Mouse (Mus musculus) neural tube, embryonic 15.5 days (tissue): ENCODE measurements around the gene Ccdc59. TPM values are rescaled to one million over a fixed set of nuclear protein-coding genes. Genes with fewer than 3 reads are reported as not detected.

Source experiments
- ATAC-seq: fragments of 200-750 bp; cut with Nextera tagmentation; 2 replicates; pipeline ENCODE4 v1.8.0; 2017; ENCODE audit warnings: mild to moderate bottlenecking, moderate TSS enrichment, moderate library complexity; ENCODE audit not compliant: low FRiP score
- H3K27ac ChIP-seq: fragments of 300-500 bp; sonication (generic); replicated peaks from 2 replicates; pipeline ENCODE4 v1.5.1; 2015; ENCODE audit warnings: mild to moderate bottlenecking, inconsistent platforms
- H3K27me3 ChIP-seq: fragments of 300-500 bp; sonication (generic); replicated peaks from 2 replicates; pipeline ENCODE4 v1.6.1; 2015; ENCODE audit warnings: inconsistent platforms
- H3K36me3 ChIP-seq: fragments of 300-500 bp; sonication (generic); 2 replicates; pipeline ENCODE4 v1.6.1; 2015; ENCODE audit warnings: inconsistent platforms
- H3K4me1 ChIP-seq: fragments of 300-500 bp; sonication (generic); 2 replicates; pipeline ENCODE4 v1.6.1; 2015; ENCODE audit warnings: inconsistent platforms
- H3K4me2 ChIP-seq: fragments of 300-500 bp; sonication (generic); 2 replicates; pipeline ENCODE4 v1.6.1; 2015; ENCODE audit warnings: inconsistent platforms, mild to moderate bottlenecking, moderate library complexity
- H3K4me3 ChIP-seq: fragments of 300-500 bp; sonication (generic); replicated peaks from 2 replicates; pipeline ENCODE4 v1.5.1; 2015; ENCODE audit warnings: mild to moderate bottlenecking, inconsistent platforms
- H3K9ac ChIP-seq: fragments of 300-500 bp; sonication (generic); replicated peaks from 2 replicates; pipeline ENCODE4 v1.6.1; 2015; ENCODE audit warnings: mild to moderate bottlenecking, inconsistent platforms
- H3K9me3 ChIP-seq: fragments of 300-500 bp; sonication (generic); replicated peaks from 2 replicates; pipeline ENCODE4 v1.6.1; 2016; ENCODE audit warnings: inconsistent platforms
- WGBS: fragments of 180-500 bp; shearing (Covaris S2); methylation state at CpG from one replicate; pipeline ENCODE4 v1.1.7; 2015; ENCODE audit warnings: mixed read lengths; 5-methylcytosine and 5-hydroxymethylcytosine counted together
- polyA plus RNA-seq: library from polyadenylated mRNA; unstranded; fragments of >200 nt; fragmentation: Nextera tagmentation; extraction: Ambion mirVana; gene quantifications from 2 replicates; pipeline ENCODE4 v1.2.1, GENCODE M21; 2015

Ccdc59 gene
- polyA plus RNA-seq, 1 experiment from 2014 or later, result 43.3 TPM

GRCm38 (mm10) chr10:105851136-105851535 is 10.3 kb downstream of the Ccdc59 start:
- no peaks in the 10 kb centered on the region for H3K9me3 ChIP-seq
- H3K27me3 ChIP-seq, result no peaks in the 10 kb centered on the region
- no peak overlapping the region for H3K9ac ChIP-seq
- 78% methylated on average over 4 of the region's 4 CpGs for WGBS
- no peaks in the 10 kb centered on the region for H3K4me1 ChIP-seq
- H3K36me3 ChIP-seq, result peaks cover 38% of the 10 kb centered on the region
- no peak overlapping the region for H3K4me2 ChIP-seq
- no peak overlapping the region for H3K27ac ChIP-seq
- ATAC-seq, result no peak
- H3K4me3 ChIP-seq, result no peak overlapping the region

DNA sequence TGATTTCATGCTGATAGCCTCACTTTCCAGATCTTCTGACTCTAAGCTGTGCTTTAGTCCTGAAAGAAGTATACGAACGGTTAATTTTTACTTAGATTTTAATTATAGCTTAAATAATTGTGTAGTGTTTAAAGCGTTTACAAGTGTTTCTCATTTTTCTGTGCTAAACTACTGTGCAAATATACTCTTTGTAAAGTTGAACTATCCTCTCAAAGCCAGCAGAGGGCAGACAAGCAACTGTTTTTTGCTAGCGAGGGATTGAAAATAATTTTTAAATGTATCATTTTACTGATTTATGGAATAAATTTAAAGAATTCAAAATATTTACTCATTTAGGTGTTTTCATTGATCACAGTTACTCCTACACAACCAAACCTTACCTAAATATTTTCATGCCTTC is 26.4 kb downstream of the Ccdc59 start:
- Histone ChIP-seq H3K9ac (no peak overlapping the region), H3K4me3 (no peak overlapping the region), H3K9me3 (no peaks in the 10 kb centered on the region), H3K27me3 (no peaks in the 10 kb centered on the region), H3K4me2 (no peak overlapping the region), H3K36me3 (no peaks in the 10 kb centered on the region), H3K4me1 (peaks cover 4% of the 10 kb centered on the region), H3K27ac (no peak overlapping the region)
- WGBS, result 56% methylated on average over 4 of the region's 4 CpGs
- ATAC-seq, result no peak

Other genes starting within 250 kb of the Ccdc59 start
- gene Mettl25, start 313 bp downstream of the Ccdc59 start, polyA plus RNA-seq, result 15.4 and 16.4 TPM in 2 replicates